Mouse (Mus musculus): ENCODE results near the gene Gm49027. TPM values are rescaled to one million over a fixed set of nuclear protein-coding genes. Genes with fewer than 3 reads are reported as not detected.

Gm49027 gene
- total and polyA plus RNA-seq, 3 experiments: 0.38 TPM; not detected in 2

GRCm38 (mm10) chr5:123487659-123488395, 37.5 kb downstream of the Gm49027 start:
- DNase-seq (ENCODE audit: extremely low read depth): no peak
- no peaks in the 10 kb centered on the region for H3K9me3 ChIP-seq (replicated peaks; ENCODE audit: low read length)
- no peaks in the 10 kb centered on the region for H3K27me3 ChIP-seq (replicated peaks)
- H3K4me2 ChIP-seq (ENCODE audit: insufficient read depth, low read depth, poor library complexity, severe bottlenecking): no peak overlapping the region
- H3K9ac ChIP-seq (ENCODE audit: insufficient read depth, low read depth): no peak overlapping the region
- no peak overlapping the region for H3K27ac ChIP-seq (ENCODE audit: insufficient read depth, low read depth)
- dilution Hi-C loops (cut with MboI; ENCODE audit: extremely low pct_ligation_motif_present, extremely low pct_unique_long_range_greater_than_20kb, low sequenced_read_pairs) (no loop called here), in situ Hi-C loops (cut with MboI; ENCODE audit: low pct_ligation_motif_present, low pct_unique_long_range_greater_than_20kb, low sequenced_read_pairs) (no loop called here)
- no peaks in the 10 kb centered on the region for H3K79me2 ChIP-seq (replicated peaks; ENCODE audit: control insufficient read depth, extremely low read depth, insufficient read depth, poor library complexity, severe bottlenecking)
- H3K4me3 ChIP-seq (replicated peaks in 1 of 3; ENCODE audit: low read depth in 2 of 3, low read length in 2 of 3, poor library complexity in 1 of 3): no peak overlapping the region
- TF ChIP-seq E2F4 (IDR thresholded peaks at IDR 0.05; ENCODE audit: insufficient replicate concordance, low read depth, low read length) (no peak), MXI1 (IDR thresholded peaks at IDR 0.05; ENCODE audit: low read depth, low read length) (no peak), NRF1 (IDR thresholded peaks at IDR 0.05; ENCODE audit: low read depth, low read length) (no peak), USF1 (IDR thresholded peaks at IDR 0.05; ENCODE audit: low read depth, low read length) (no peak), ELF1 (IDR thresholded peaks at IDR 0.05; ENCODE audit: low read depth, low read length) (no peak), RCOR1 (conservative IDR thresholded peaks at IDR 0.05; ENCODE audit: low read depth, low read length) (no peak), GABPA (IDR thresholded peaks at IDR 0.05; ENCODE audit: insufficient replicate concordance, low read depth, low read length) (no peak), ZC3H11A (IDR thresholded peaks at IDR 0.05; ENCODE audit: low read depth, low read length) (no peak), ZKSCAN1 (IDR thresholded peaks at IDR 0.05; ENCODE audit: borderline replicate concordance, low read depth, low read length) (no peak), ETS1 (conservative IDR thresholded peaks at IDR 0.05; ENCODE audit: low read depth, low read length) (no peak)
- H3K36me3 ChIP-seq (replicated peaks in 1 of 2; ENCODE audit: control insufficient read depth in 1 of 2, insufficient read depth in 1 of 2, low read length in 1 of 2): no peaks in the 10 kb centered on the region
- peaks cover 8 to 15% of the 10 kb centered on the region in 2 experiments for H3K4me1 ChIP-seq (ENCODE audit: control insufficient read depth in 1 of 2, insufficient read depth in 2 of 2)

- TF ChIP-seq CHD1 (IDR thresholded peaks at IDR 0.05; ENCODE audit: low read depth, low read length) (no peak), PAX5 (IDR thresholded peaks at IDR 0.05; ENCODE audit: low read length) (no peak)
These were observed 51.5 kb downstream of the Gm49027 start for GRCm38 (mm10) chr5:123473817-123474216.

More at GRCm38 (mm10) chr5:123473817-123474216, 51.5 kb downstream of the Gm49027 start:
- Histone ChIP-seq H3K27ac (ENCODE audit: insufficient read depth, low read depth) (no peak overlapping the region), H3K4me2 (ENCODE audit: insufficient read depth, low read depth, poor library complexity, severe bottlenecking) (no peak overlapping the region), H3K36me3 (replicated peaks in 1 of 2; ENCODE audit: control insufficient read depth in 1 of 2, insufficient read depth in 1 of 2, low read length in 1 of 2) (no peaks in the 10 kb centered on the region), H3K9me3 (replicated peaks; ENCODE audit: low read length) (no peaks in the 10 kb centered on the region), H3K4me3 (replicated peaks in 1 of 3; ENCODE audit: low read depth in 2 of 3, low read length in 2 of 3, poor library complexity in 1 of 3) (no peak overlapping the region), H3K9ac (ENCODE audit: insufficient read depth, low read depth) (no peak overlapping the region), H3K79me2 (replicated peaks; ENCODE audit: control insufficient read depth, extremely low read depth, insufficient read depth, poor library complexity, severe bottlenecking) (no peaks in the 10 kb centered on the region), H3K4me1 (ENCODE audit: control insufficient read depth in 1 of 2, insufficient read depth in 2 of 2) (peaks cover 5 to 22% of the 10 kb centered on the region in 2 experiments), H3K27me3 (replicated peaks) (no peaks in the 10 kb centered on the region)
- DNase-seq (ENCODE audit: extremely low read depth): no peak
- in situ Hi-C loops (cut with MboI; ENCODE audit: low pct_ligation_motif_present, low pct_unique_long_range_greater_than_20kb, low sequenced_read_pairs): no loop called here
- dilution Hi-C loops (cut with MboI; ENCODE audit: extremely low pct_ligation_motif_present, extremely low pct_unique_long_range_greater_than_20kb, low sequenced_read_pairs): no loop called here
